Mouse (Mus musculus) retina, adult 2 months (tissue): ENCODE measurements at regions not wholly inside any gene's neighbourhood (a gene's known extent, or its start where the extent isn't known, plus 50 kb on each side); places are given as distances from the start of the nearest gene placed in this dataset.

ENCODE experiments used
- DNase-seq: peaks from one replicate; pipeline ENCODE4 v3.0.0-alpha.2; 2012; ENCODE audit warnings: low read depth, low spot score

- no peak for DNase-seq
Observed at GRCm38 (mm10) chr13:107306232-107306631, 284.3 kb upstream of the Kif2a start.

GRCm38 (mm10) chr13:107305738-107306137 is 283.8 kb upstream of the Kif2a start:
- no peak for DNase-seq

- DNase-seq, result no peak
Observed at GRCm38 (mm10) chr13:107303878-107304277, 282.0 kb upstream of the Kif2a start.

GRCm38 (mm10) chr13:107303322-107303721 is 281.4 kb upstream of the Kif2a start:
- DNase-seq, result no peak

GRCm38 (mm10) chr13:107300792-107301191 is 278.9 kb upstream of the Kif2a start:
- no peak for DNase-seq

GRCm38 (mm10) chr13:107264581-107264980 is 242.7 kb upstream of the Kif2a start:
- no peak for DNase-seq

GRCm38 (mm10) chr13:107261479-107262050 is 239.6 kb upstream of the Kif2a start:
- no peak for DNase-seq

GRCm38 (mm10) chr13:107260274-107260673 is 238.3 kb upstream of the Kif2a start:
- DNase-seq, result no peak

GRCm38 (mm10) chr13:107247792-107248505 is 226.0 kb upstream of the Kif2a start:
- no peak for DNase-seq

GRCm38 (mm10) chr13:107246956-107247751 is 225.2 kb upstream of the Kif2a start:
- no peak for DNase-seq

GRCm38 (mm10) chr13:107244173-107244572 is 222.2 kb upstream of the Kif2a start:
- DNase-seq, result no peak

- no peak for DNase-seq
Observed at GRCm38 (mm10) chr13:107239035-107239387, 217.1 kb upstream of the Kif2a start.

- no peak for DNase-seq
Observed at GRCm38 (mm10) chr13:107238364-107239034, 216.6 kb upstream of the Kif2a start.

- DNase-seq, result no peak
Observed at GRCm38 (mm10) chr13:107219456-107219855, 197.5 kb upstream of the Kif2a start.

- DNase-seq, result no peak
Observed at GRCm38 (mm10) chr13:107218351-107218750, 196.4 kb upstream of the Kif2a start.

- DNase-seq, result no peak
Observed at GRCm38 (mm10) chr13:107217825-107218224, 195.9 kb upstream of the Kif2a start.

- no peak for DNase-seq
Observed at GRCm38 (mm10) chr13:107213281-107213680, 191.4 kb upstream of the Kif2a start.

GRCm38 (mm10) chr13:107210676-107211075 is 188.8 kb upstream of the Kif2a start:
- no peak for DNase-seq

GRCm38 (mm10) chr13:107207354-107208181 is 185.6 kb upstream of the Kif2a start:
- peak; percentile 15 for DNase-seq

- DNase-seq, result no peak
Observed at GRCm38 (mm10) chr13:107199875-107200274, 177.9 kb upstream of the Kif2a start.

GRCm38 (mm10) chr13:107193426-107193825 is 171.5 kb upstream of the Kif2a start:
- no peak for DNase-seq
